Mouse (Mus musculus) brain, embryonic 14.5 days (tissue): ENCODE results near the gene Ctrl.

Experiments used
- CTCF ChIP-seq: fragments of 200-500 bp; IDR thresholded peaks from 2 replicates; pipeline ENCODE4 v1.5.1; 2012; ENCODE audit warnings: inconsistent platforms, mild to moderate bottlenecking, moderate library complexity, borderline replicate concordance; ENCODE audit not compliant: insufficient read depth, insufficient read length; ENCODE audit errors: extremely low read depth
- POLR2A ChIP-seq: fragments of 200-500 bp; IDR thresholded peaks from 2 replicates; pipeline ENCODE4 v1.6.1; 2012; ENCODE audit warnings: mild to moderate bottlenecking, inconsistent platforms, borderline replicate concordance; ENCODE audit not compliant: poor library complexity, insufficient read depth, insufficient read length, severe bottlenecking; ENCODE audit errors: extremely low read depth

DNA sequence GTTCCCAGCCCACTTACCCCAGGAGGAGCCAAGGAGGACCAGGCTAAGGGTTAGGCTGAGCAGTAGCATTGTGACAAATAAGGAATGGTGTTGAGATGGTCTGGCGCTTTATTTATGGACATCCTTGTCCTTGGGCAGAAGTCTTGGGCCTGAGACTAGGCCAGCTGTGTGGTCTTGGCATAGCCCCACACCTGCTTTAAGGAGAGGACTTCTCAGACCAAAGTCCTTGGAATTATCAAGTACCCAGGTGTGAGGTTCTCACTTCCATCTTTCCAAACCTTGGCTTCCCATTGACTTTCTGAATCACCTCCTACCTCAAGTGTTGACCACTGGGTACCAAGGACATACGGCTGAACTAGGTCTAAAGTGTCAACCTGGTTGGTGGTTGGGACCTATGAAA is at the start of gene Ctrl:
- TF ChIP-seq CTCF (no peak), POLR2A (no peak)
